Mouse (Mus musculus) embryonic facial prominence, embryonic 15.5 days (tissue): ENCODE measurements around the gene Palm. TPM values are rescaled to one million over a fixed set of nuclear protein-coding genes. Genes with fewer than 3 reads are reported as not detected.

Source experiments
- ATAC-seq: fragments of 200-750 bp; cut with Nextera tagmentation; 2 replicates; pipeline ENCODE4 v1.8.0; 2017; ENCODE audit warnings: low read depth, moderate TSS enrichment; ENCODE audit not compliant: insufficient number of reproducible peaks, low FRiP score, low TSS enrichment
- H3K27ac ChIP-seq: fragments of 300-500 bp; sonication (generic); replicated peaks from 2 replicates; pipeline ENCODE4 v1.5.1; 2015; ENCODE audit warnings: mild to moderate bottlenecking, inconsistent platforms
- H3K27me3 ChIP-seq: fragments of 300-500 bp; sonication (generic); 2 replicates; pipeline ENCODE4 v1.6.1; 2015; ENCODE audit warnings: inconsistent platforms
- H3K36me3 ChIP-seq: fragments of 300-500 bp; sonication (generic); 2 replicates; pipeline ENCODE4 v1.6.1; 2015; ENCODE audit warnings: mild to moderate bottlenecking, inconsistent platforms
- H3K4me1 ChIP-seq: fragments of 300-500 bp; sonication (generic); 2 replicates; pipeline ENCODE4 v1.6.1; 2015; ENCODE audit warnings: inconsistent platforms
- H3K4me2 ChIP-seq: fragments of 300-500 bp; sonication (generic); replicated peaks from 2 replicates; pipeline ENCODE4 v1.6.1; 2015; ENCODE audit warnings: mild to moderate bottlenecking, inconsistent platforms
- H3K4me3 ChIP-seq: fragments of 300-500 bp; sonication (generic); replicated peaks from 2 replicates; pipeline ENCODE4 v1.5.1; 2015; ENCODE audit warnings: mild to moderate bottlenecking, inconsistent platforms
- H3K9ac ChIP-seq: fragments of 300-500 bp; sonication (generic); 2 replicates; pipeline ENCODE4 v1.6.1; 2015; ENCODE audit warnings: inconsistent platforms
- H3K9me3 ChIP-seq: fragments of 300-500 bp; sonication (generic); replicated peaks from 2 replicates; pipeline ENCODE4 v1.6.1; 2016; ENCODE audit warnings: inconsistent platforms
- WGBS: fragments of 180-500 bp; shearing (Covaris S2); methylation state at CpG from one replicate; pipeline ENCODE4 v1.1.7; 2015; 5-methylcytosine and 5-hydroxymethylcytosine counted together
- polyA plus RNA-seq: library from polyadenylated mRNA; unstranded; fragments of >200 nt; fragmentation: Nextera tagmentation; extraction: Ambion mirVana; gene quantifications from 2 replicates; pipeline ENCODE4 v1.2.1, GENCODE M21; 2015

The Palm gene
- polyA plus RNA-seq, 1 experiment from 2014 or later = 96.6 TPM

DNA sequence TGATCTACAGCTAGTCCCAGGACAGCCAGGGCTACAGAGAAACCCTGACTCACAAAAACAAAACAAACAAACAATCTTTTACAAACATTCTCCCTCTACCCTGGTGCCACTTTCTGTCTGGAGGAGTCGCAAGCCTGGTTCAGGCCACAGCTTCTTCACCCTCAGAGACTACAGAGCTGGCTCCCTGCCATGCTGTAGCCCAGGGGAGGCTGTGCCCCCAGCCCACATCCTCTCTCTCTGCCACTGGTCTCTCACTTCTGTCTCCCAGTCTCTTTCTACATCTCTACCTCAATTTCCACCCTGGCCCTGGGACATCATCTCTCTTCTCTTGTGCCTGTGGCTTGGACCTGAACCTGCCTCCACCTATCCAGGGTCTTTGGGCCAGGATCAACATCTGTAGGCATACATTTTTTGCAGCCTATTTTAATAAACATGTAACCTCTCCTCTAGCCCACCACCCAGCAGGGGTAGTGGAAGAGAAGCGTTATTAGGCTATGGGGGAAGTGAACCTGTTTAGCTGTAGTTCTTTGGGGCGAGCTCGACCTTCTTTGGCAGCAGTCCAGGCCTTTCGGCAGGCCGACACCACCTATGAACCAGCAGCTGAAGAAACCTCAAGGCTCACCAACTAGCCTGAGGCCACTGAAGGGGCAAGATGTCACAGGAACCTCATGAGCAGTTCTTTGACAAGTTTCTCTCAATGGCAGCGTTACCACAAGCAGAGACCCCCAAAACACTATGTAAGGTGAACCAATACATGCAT lies 38.8 kb downstream of the Palm start:
- no peak for ATAC-seq
- 49% methylated on average over 7 of the region's 7 CpGs for WGBS
- H3K4me2 ChIP-seq = no peak overlapping the region

DNA sequence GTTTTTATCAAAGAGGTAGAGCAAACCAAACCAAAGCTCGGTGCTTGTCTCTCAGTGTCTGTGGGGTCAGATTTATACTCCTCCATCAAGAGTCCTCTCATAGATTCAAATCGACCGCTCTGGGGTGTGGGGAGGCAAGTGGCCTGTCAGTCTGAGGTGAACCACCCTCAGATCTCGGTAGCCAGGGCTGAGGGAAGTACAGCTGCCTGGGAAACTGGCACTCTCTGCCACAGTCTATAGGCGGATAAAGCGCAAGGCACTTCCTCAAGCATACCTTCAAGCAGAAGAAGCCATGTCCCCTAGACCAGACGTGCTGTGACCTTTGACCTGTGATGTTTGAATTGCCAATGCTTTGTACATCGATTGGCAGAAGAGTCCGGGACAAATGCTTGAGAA lies 39.4 kb downstream of the Palm start:
- 69% methylated on average over 9 of the region's 9 CpGs for WGBS
- ATAC-seq = no peak
- Histone ChIP-seq H3K27ac (no peak overlapping the region), H3K9me3 (no peaks in the 10 kb centered on the region), H3K36me3 (no peaks in the 10 kb centered on the region), H3K9ac (no peak overlapping the region), H3K27me3 (no peaks in the 10 kb centered on the region), H3K4me2 (no peak overlapping the region), H3K4me1 (0 out of 2 replicates have a peak, but pooled peaks cover 3% of the 10 kb centered on the region), H3K4me3 (no peak overlapping the region)

More for the DNA sequence above, 38.8 kb downstream of the Palm start:
- Histone ChIP-seq H3K27me3 (no peaks in the 10 kb centered on the region), H3K36me3 (no peaks in the 10 kb centered on the region), H3K4me1 (0 out of 2 replicates have a peak, but pooled peaks cover 3% of the 10 kb centered on the region), H3K27ac (no peak overlapping the region), H3K9ac (no peak overlapping the region), H3K4me3 (no peak overlapping the region), H3K9me3 (no peaks in the 10 kb centered on the region)

DNA sequence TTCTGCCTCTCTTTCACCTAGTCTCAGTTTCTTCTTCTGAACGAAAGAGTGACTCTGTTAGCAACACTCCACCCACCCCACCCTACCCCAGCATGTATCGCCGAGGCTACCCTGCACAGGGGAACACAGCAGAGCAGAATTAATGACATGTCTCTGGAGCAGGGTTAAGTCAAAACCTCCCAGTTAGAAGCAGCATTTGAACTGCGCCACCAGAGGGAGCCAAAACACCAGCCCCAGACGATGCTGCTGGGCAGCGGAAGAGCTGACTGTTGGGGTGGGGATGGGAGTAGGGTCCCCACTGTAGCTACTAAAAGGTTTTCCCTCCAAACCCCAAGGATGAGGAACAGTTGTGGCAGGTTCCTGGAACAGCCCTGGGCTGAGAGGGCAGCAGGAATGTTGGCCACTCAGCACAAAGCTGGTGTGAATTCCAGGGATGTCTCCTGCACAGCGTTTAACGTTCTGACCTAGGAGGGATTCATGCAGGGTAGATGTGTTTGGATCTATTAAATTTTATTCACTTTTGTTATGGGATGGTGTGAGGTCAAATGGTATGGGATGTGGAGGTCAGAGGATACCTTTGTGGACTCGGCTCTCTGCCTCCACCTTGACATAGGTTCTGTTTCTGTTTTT lies 41.5 kb downstream of the Palm start:
- ATAC-seq = peak; percentile 42; the same call in 1 of the 2 replicates
- Histone ChIP-seq H3K9ac (no peak overlapping the region), H3K27me3 (no peaks in the 10 kb centered on the region), H3K27ac (no peak overlapping the region), H3K36me3 (no peaks in the 10 kb centered on the region), H3K4me3 (no peak overlapping the region), H3K4me1 (0 out of 2 replicates have a peak, but pooled peaks cover 3% of the 10 kb centered on the region), H3K9me3 (no peaks in the 10 kb centered on the region), H3K4me2 (no peak overlapping the region)
- 23% methylated on average over 9 of the region's 9 CpGs for WGBS

DNA sequence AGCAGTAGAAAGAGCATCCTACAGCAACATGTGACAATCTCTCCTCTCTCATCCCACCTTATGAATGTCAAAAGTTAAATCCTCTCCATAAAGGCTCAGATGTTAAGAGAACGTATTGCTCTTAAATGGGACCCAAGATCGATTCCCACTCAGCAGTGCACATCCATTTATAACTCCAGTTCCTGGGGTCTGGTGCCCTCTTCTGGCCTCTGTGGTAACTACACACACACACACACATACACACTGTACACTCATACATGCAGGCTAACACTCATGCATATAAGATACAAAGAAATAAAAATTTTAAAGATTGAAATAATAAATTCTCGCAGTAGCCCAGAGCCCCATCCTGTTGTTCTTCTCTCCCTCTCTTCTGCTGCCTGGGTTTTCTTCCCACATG lies 43.5 kb downstream of the Palm start:
- Histone ChIP-seq H3K4me2 (no peak overlapping the region), H3K27ac (no peak overlapping the region), H3K27me3 (no peaks in the 10 kb centered on the region), H3K4me3 (no peak overlapping the region), H3K36me3 (no peaks in the 10 kb centered on the region), H3K9me3 (no peaks in the 10 kb centered on the region), H3K4me1 (peaks cover 20% of the 10 kb centered on the region; the same call in 1 of the 2 replicates), H3K9ac (no peak overlapping the region)
- ATAC-seq = no peak
- 90% methylated on average over 3 of the region's 3 CpGs for WGBS

DNA sequence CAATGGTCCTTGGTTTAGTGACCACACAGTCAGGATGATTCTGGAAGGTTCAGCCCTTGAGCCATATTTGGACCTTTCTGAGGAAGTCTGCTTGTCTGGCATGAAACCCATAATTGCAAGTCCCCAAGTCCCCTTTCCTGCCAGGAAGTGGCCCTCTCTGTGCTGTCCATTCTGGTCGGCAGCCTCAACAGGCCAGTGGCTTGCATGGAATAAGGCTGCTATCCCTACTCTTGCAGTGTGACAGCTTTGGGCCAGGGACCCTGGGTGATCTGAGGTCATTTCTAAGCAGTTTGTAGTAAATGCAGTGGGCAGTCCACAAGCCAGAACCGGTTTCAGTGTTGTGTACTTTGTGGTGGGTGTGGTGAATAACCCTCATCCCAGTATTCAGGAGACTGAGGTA lies 44.8 kb downstream of the Palm start:
- no peaks in the 10 kb centered on the region for H3K27me3 ChIP-seq
- no peak overlapping the region for H3K4me3 ChIP-seq
- peaks cover 27% of the 10 kb centered on the region for H3K4me1 ChIP-seq
- H3K9me3 ChIP-seq = no peaks in the 10 kb centered on the region
- H3K27ac ChIP-seq = no peak overlapping the region
- WGBS = 46% methylated on average over 2 of the region's 2 CpGs
- no peak for ATAC-seq
- no peak overlapping the region for H3K9ac ChIP-seq
- H3K36me3 ChIP-seq = no peaks in the 10 kb centered on the region
- no peak overlapping the region for H3K4me2 ChIP-seq

DNA sequence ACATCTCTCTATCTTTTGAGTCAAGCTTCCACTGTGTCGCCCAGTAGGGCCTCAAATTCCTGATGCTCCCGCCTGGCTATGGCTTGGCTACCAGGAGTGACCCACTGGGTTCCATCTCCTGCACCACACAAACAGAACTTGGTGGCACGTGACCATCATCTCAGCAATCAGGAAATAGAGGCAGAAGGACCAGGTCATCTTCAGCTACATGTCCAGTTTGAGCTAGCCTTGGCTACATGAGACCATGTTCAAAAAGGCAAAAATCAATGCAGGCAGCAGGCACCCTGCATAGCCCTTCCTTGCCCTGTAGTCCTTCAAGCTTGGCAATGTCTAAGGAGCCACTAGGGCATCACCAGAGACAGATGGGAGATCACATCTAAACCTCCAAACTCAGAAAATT lies 46.7 kb downstream of the Palm start:
- ATAC-seq = no peak
- Histone ChIP-seq H3K9me3 (no peaks in the 10 kb centered on the region), H3K27ac (peak overlapping the region; percentile 97), H3K9ac (no peak overlapping the region), H3K4me2 (peak overlapping the region; percentile 65), H3K36me3 (no peaks in the 10 kb centered on the region), H3K4me3 (peak overlapping the region; percentile 44; the same call in 1 of the 2 replicates), H3K27me3 (no peaks in the 10 kb centered on the region), H3K4me1 (peaks cover 30% of the 10 kb centered on the region)
- WGBS = 92% methylated on average over 3 of the region's 3 CpGs

DNA sequence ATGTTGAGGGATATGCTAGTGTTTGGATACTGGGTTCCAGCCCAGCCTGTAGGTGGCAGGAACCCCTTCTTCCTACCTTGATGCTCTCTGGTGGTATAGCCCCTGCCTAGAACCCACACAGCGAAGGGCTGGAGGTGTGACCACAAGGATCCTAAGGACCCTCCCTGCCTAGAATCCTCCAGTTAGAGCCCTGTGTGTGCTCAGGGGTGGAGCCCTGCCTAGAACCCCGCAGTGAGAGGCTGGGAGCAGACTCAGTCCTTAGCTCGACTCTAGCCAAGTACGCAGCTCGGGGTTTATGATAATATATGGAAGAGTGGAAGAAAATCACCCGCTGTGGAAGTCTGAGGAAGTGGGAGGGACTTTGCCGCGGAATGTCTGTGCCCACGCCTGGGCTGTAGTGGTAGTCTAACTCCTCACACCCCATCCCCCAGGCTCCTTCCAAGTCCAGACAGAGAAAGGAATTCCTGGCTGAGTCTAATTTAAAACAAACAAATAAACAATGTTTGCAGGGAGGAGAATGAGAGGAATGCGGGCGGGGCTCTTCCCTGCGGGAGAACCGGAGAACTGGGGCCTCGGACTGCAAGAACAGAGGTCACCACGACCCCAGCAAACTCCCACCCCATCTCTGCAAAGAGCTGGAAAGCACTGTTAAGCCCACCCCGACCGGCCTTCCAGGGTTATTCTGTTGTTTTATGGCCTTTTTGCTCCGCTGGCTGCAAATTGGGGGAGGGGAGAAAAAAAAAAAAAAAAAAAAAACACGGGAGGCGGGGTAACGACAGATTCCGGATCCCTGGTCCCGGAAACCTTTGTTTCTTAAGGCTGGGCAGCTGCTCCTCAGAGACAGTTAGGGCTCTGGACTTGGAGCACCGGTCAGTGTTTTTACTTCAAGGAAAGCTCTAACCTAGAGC lies 47.5 kb downstream of the Palm start:
- peak; percentile 95 for ATAC-seq
- Histone ChIP-seq H3K9ac (peak overlapping the region; percentile 26), H3K4me2 (peak overlapping the region; percentile 65), H3K4me3 (peak overlapping the region; percentile 44), H3K9me3 (no peaks in the 10 kb centered on the region), H3K36me3 (no peaks in the 10 kb centered on the region), H3K4me1 (peaks cover 30% of the 10 kb centered on the region), H3K27me3 (no peaks in the 10 kb centered on the region), H3K27ac (peak overlapping the region; percentile 97)
- WGBS = under 1% methylated on average over 24 of the region's 24 CpGs

DNA sequence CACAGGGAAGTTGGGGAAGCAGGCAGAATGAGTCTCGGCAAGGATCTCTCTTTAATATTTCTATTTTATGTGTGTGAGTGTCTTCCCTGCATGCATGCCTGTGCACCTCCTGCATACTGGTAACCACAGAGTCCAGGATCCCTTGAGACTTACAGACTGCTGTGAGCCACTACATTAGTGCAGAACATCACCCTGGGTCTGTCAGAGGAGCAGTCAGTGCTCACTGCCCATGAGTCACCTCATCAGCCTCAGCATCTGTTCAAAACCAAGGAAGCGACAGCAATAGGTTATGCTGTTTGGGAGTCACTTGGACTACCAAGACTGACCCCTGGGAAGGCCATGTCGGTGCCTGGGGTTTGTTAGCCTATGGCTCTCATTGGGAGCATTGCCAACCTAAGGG lies 49.0 kb downstream of the Palm start:
- Histone ChIP-seq H3K4me2 (no peak overlapping the region), H3K9ac (no peak overlapping the region), H3K36me3 (no peaks in the 10 kb centered on the region), H3K27me3 (no peaks in the 10 kb centered on the region), H3K9me3 (no peaks in the 10 kb centered on the region), H3K4me3 (no peak overlapping the region), H3K27ac (peak overlapping the region; percentile 1; the same call in 1 of the 2 replicates), H3K4me1 (peaks cover 30% of the 10 kb centered on the region)
- no peak for ATAC-seq
- 66% methylated on average over 3 of the region's 3 CpGs for WGBS

DNA sequence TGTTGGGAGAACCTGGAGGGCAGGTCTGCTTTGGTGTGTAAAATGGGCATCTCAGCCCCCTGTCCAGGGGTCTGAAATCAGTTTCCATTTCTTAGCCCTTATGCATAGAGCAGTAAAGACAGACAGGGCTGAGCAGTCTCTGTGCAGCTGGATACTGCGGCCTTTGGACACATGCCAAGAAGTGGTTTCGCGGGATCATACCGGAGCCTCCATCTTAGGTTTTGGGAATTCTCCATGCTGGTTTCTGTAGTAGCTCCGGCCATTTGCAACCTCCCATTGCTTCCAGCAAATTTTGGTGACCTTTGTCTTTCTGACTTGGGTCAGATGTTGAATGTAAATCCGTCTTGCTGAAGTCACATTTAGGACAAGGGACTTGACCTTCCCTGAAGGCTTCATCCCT lies 50.1 kb downstream of the Palm start:
- no peaks in the 10 kb centered on the region for H3K36me3 ChIP-seq
- ATAC-seq = no peak
- H3K4me1 ChIP-seq = peaks cover 30% of the 10 kb centered on the region
- no peak overlapping the region for H3K27ac ChIP-seq
- no peaks in the 10 kb centered on the region for H3K9me3 ChIP-seq
- 36% methylated on average over 6 of the region's 6 CpGs for WGBS
- H3K4me3 ChIP-seq = no peak overlapping the region
- no peak overlapping the region for H3K9ac ChIP-seq
- no peak overlapping the region for H3K4me2 ChIP-seq
- no peaks in the 10 kb centered on the region for H3K27me3 ChIP-seq

DNA sequence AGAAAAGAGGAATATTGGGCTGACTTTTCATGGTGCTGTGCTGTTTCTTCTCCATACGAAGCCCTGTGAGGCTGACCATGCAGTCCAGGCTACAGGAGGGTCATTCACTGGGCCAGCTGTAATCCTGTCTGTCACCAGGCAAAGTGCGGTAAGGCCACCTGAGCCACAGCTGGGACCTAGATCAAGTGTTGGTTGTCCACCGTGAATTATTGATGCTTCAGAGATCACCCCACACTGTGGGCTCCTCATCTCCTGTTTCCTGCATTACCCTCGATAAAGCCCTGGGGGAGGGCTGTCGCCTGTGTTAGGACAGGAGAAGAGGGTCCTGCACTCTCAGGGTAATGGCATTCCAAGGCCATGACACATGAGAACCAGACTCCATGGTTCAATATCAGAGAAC lies 53.2 kb downstream of the Palm start:
- Histone ChIP-seq H3K4me2 (no peak overlapping the region), H3K27ac (no peak overlapping the region), H3K4me3 (no peak overlapping the region), H3K9ac (no peak overlapping the region), H3K4me1 (peaks cover 26% of the 10 kb centered on the region), H3K27me3 (no peaks in the 10 kb centered on the region), H3K36me3 (no peaks in the 10 kb centered on the region), H3K9me3 (no peaks in the 10 kb centered on the region)
- 54% methylated on average over 5 of the region's 5 CpGs for WGBS
- no peak for ATAC-seq
